ENCODE assay signal across 9 mouse cellular contexts in the genomic region with DNA sequence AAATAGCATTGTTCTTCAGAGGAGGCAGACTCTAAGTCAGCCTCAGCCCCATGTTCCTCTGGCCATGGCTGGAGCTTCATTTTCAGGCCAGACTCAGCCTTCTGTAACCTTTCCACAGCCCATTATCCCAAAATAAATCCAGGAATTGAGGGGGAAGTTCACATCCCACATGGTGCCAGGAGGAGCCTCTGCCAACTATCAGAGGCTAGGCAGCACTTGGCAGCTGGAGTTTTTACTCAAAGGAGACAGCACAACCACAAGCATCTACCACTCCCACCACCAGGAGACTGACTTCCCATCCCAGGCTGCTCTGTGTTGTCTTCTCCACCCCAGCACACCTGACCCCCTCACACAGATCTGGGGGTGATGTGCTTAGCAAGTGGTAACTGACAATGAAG.
A peak's percentile ranks its signal among the peaks of the same experiment; 100 is the strongest.
DNase-seq lines count a peak whose midpoint lies in the region; ATAC-seq lines count a peak whose summit lies in the region.
"Had no signal": no experiment of that assay in that cellular context is flagged by ENCODE, and none has a peak within 500 bp of the region (broad histone marks: within the 10 kb centered on the region; RNA-seq: fewer than 3 reads in every experiment).

No protein-coding gene starts in this region.

- H3K4me1 ChIP-seq in embryonic facial prominence, embryonic 12.5 days = peaks cover 65% of the 10 kb centered on the region
- H3K4me1 ChIP-seq in midbrain, embryonic 14.5 days (ENCODE audit: control insufficient read depth, insufficient read depth, low read length) = peaks cover 58% of the 10 kb centered on the region
- peaks cover 42% of the 10 kb centered on the region for H3K4me1 ChIP-seq in liver, embryonic 11.5 days (replicated peaks; ENCODE audit: control insufficient read depth, insufficient read depth, low read length)

- no peaks in the 10 kb centered on the region for H3K27me3 ChIP-seq in embryonic facial prominence, embryonic 12.5 days
- no peaks in the 10 kb centered on the region; the same call in 1 of the 2 replicates for H3K27me3 ChIP-seq in midbrain, embryonic 14.5 days (ENCODE audit: control insufficient read depth, insufficient read depth, low read length)
- H3K27me3 ChIP-seq in liver, embryonic 11.5 days (replicated peaks; ENCODE audit: control insufficient read depth, insufficient read depth, low read length) = peaks cover 22% of the 10 kb centered on the region; the same call in 1 of the 2 replicates
- H3K27me3 ChIP-seq: Patski had no signal

- no peaks in the 10 kb centered on the region for H3K36me3 ChIP-seq in embryonic facial prominence, embryonic 12.5 days
- H3K36me3 ChIP-seq in midbrain, embryonic 14.5 days (ENCODE audit: control insufficient read depth, insufficient read depth, low read length) = no peaks in the 10 kb centered on the region
- H3K36me3 ChIP-seq in liver, embryonic 11.5 days (ENCODE audit: control insufficient read depth, insufficient read depth, low read length) = no peaks in the 10 kb centered on the region

- H3K9ac ChIP-seq in embryonic facial prominence, embryonic 12.5 days = no peak overlapping the region
- no peak overlapping the region for H3K9ac ChIP-seq in midbrain, embryonic 14.5 days (replicated peaks; ENCODE audit: low read length)
- H3K9ac ChIP-seq in liver, embryonic 11.5 days (ENCODE audit: low read depth, low read length) = no peak overlapping the region

- peak; percentile 21 to 69 for DNase-seq in left cerebral cortex, postnatal 25 days (ENCODE audit: low spot score in 2 of 2)
- no peak for DNase-seq in left cerebral cortex, postnatal 10 days (ENCODE audit: extremely low spot score in 1 of 2, low spot score in 2 of 2)
- peak; percentile 65 to 70 for DNase-seq in heart, postnatal 10 days
- peak; percentile 21 for DNase-seq in midbrain, embryonic 14.5 days
- DNase-seq in thymus, adult 18-20 months = no peak
- DNase-seq in T-cell, adult 2 months (ENCODE audit: low spot score) = no peak
- no peak for DNase-seq in liver, embryonic 11.5 days (ENCODE audit: low spot score)

- no peaks in the 10 kb centered on the region for H3K9me3 ChIP-seq in embryonic facial prominence, embryonic 12.5 days
- no peaks in the 10 kb centered on the region for H3K9me3 ChIP-seq in midbrain, embryonic 14.5 days (ENCODE audit: control insufficient read depth, low read length)
- H3K9me3 ChIP-seq in liver, embryonic 11.5 days (ENCODE audit: control insufficient read depth, low read length) = no peaks in the 10 kb centered on the region

- no peak for ATAC-seq in embryonic facial prominence, embryonic 12.5 days (ENCODE audit: insufficient number of reproducible peaks, insufficient read depth, low FRiP score, low TSS enrichment)
- ATAC-seq in midbrain, embryonic 14.5 days (ENCODE audit: low FRiP score, low TSS enrichment) = no peak
- no peak for ATAC-seq in liver, embryonic 11.5 days (replicated peaks; ENCODE audit: low FRiP score)
- ATAC-seq: Patski had no signal

- H3K4me3 ChIP-seq in embryonic facial prominence, embryonic 12.5 days = no peak overlapping the region
- no peak overlapping the region for H3K4me3 ChIP-seq in midbrain, embryonic 14.5 days (replicated peaks; ENCODE audit: low read depth, low read length)
- H3K4me3 ChIP-seq in liver, embryonic 11.5 days (ENCODE audit: low read depth, low read length) = no peak overlapping the region

- intact Hi-C loops in left cerebral cortex, postnatal 25 days (cut with DNase I) = loop anchor here (10.0 kb wide), 1 partner anchor 352 kb away; no protein-coding TSS in a partner anchor
- intact Hi-C loops in left cerebral cortex, postnatal 10 days (cut with DNase I) = no loop called here
- intact Hi-C loops in heart, postnatal 10 days (cut with DNase I) = no loop called here

- peak overlapping the region; percentile 96 for H3K27ac ChIP-seq in embryonic facial prominence, embryonic 12.5 days
- H3K27ac ChIP-seq in midbrain, embryonic 14.5 days (replicated peaks; ENCODE audit: low read depth, low read length) = peak overlapping the region; percentile 61; the same call in 1 of the 2 replicates
- no peak overlapping the region for H3K27ac ChIP-seq in liver, embryonic 11.5 days (ENCODE audit: low read depth, low read length)

- H3K4me2 ChIP-seq in embryonic facial prominence, embryonic 12.5 days (replicated peaks) = peak overlapping the region; percentile 14
- H3K4me2 ChIP-seq in midbrain, embryonic 14.5 days (ENCODE audit: low read length) = peak overlapping the region; percentile 32; the same call in 1 of the 2 replicates
- no peak overlapping the region for H3K4me2 ChIP-seq in liver, embryonic 11.5 days

Comparison
In these comparisons a context has a peak if more than half of its experiments do, and no peak if none do; other contexts are left out.
1. DNase-seq: peak in left cerebral cortex, postnatal 25 days (2 of 2), heart, postnatal 10 days (2 of 2) and midbrain, embryonic 14.5 days (single experiment); none in left cerebral cortex, postnatal 10 days (0 of 2), thymus, adult 18-20 months (0 of 2), T-cell, adult 2 months (single experiment) and liver, embryonic 11.5 days (single experiment).